Mouse (Mus musculus) CD4-positive, CD25-positive, alpha-beta regulatory T cell (primary cell): Measurements from ENCODE around the gene Olfr609. TPM values are rescaled to one million over a fixed set of nuclear protein-coding genes. Genes with fewer than 3 reads are reported as not detected.

ENCODE experiments used
- polyA plus RNA-seq: library from polyadenylated mRNA; unstranded; fragments of 100-300 nt; shearing (Covaris generic); gene quantifications from one replicate; pipeline ENCODE4 v1.2.1, GENCODE M21; 2017

Olfr609 gene
- polyA plus RNA-seq, result not detected

DNA sequence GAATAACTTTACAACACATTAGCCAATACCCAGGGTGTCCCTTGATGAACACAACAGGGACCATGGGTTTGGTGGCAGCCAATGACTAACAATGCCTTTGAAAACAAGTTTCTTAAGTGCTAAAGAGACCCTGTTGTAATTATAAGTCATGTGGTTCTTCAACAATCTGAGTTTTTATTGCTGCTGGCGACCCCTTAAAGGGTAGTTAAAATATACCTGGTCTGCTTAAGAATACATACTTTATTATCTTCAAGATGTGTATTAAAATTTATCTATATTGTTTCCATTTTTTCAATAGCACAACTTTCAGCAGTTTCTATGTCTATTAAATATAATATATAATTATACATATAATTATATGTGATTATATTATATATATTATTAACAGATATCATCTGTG lies at the start of gene Olfr609:
Gene Olfr609, minus strand, starts transcription at position 101 of the 400 bp plus-strand sequence.

DNA sequence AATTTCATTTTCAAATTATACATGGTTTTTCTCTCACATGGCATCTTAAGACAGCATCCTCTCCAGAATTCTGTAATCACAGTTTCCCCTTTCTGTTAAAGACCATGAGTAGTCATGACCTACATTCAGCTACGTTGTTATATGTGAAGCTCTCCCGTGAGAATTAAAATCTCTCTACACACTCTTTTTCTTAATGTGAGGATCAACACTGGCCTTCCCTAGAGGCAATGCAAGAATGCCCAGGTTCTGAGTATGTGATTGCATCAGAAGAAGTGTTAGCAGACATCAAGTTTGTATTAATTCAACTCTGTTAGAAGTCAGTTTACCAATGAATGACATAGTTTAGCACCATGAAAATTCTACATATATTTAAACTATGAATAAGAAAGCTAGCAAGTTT lies 44.8 kb upstream of the Olfr609 start, which contains the start of gene Olfr612:
Gene Olfr612, minus strand, starts transcription at position 101 of the 400 bp plus-strand sequence.

DNA sequence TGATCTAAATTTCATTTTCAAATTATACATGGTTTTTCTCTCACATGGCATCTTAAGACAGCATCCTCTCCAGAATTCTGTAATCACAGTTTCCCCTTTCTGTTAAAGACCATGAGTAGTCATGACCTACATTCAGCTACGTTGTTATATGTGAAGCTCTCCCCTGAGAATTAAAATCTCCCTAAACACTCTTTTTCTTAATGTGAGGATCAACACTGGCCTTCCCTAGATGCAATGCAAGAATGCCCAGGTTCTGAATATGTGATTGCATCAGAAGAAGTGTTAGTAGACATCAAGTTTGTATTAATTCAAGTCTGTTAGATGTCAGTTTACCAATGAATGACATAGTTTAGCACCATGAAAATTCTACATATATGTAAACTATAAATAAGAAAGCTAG lies 22.9 kb upstream of the Olfr609 start, which contains the start of gene Olfr611:
Gene Olfr611, minus strand, starts transcription at position 101 of the 400 bp plus-strand sequence.

DNA sequence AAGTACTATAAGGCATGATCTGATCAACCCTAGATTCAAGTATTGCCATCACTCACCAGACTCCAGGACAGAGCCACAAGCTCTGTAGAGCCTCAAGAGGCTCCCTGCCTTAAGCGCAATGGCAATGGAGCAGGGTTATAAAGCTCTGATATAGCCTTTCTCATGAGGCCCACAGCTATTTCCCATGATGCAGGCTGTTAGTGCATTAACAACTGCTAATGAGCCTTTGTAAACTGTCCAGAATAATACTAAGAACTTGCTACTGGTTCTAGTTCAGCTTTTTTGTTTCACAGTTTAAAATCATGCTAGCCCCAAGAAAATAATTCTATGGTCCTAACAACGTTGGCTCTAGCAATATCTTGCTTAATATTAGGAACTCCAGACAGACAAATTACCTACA lies 14.2 kb upstream of the Olfr609 start, which contains the start of gene Olfr610:
Gene Olfr610, minus strand, starts transcription at position 101 of the 400 bp plus-strand sequence.

DNA sequence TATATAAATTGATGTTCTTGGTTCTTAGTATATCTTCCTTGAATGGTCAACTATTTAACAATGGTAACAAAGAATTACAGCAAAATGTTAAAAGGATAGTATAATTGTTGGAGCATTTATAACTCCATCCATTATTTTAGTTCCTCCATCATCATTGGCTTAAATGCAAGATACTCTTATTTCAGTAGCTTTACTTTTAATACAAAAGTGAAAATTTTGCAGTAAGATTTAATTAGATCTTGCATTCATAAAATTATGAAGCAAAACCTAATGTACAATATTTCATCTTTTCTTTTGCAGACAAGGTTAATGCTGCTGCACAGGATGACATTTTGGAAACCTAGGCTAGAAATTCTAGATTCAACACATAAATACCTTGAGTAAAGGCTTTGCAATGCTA lies 28.3 kb downstream of the Olfr609 start, which contains the start of gene Olfr608:
Gene Olfr608, plus strand, starts transcription at position 301 of the 400 bp plus-strand sequence.

DNA sequence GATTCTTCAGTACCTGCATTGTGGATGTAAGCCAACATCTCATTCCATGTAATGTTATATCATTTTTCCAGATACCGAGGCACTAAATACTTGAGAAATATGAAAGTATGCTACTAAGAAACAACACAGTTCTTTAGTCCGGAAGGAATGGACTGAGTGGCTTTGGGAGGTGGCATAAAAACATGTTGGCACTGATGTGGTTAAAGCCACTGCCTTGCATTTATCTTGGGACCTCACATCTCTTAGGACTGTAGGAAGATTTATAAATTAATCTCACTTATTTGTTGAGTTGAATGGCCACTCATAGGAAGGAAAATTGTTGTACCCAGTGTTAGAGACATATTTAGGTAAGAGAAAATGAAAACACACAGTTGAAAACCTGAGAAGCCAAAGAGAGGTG lies 49.1 kb downstream of the Olfr609 start, which contains the start of gene Olfr606:
Gene Olfr606, plus strand, starts transcription at position 301 of the 400 bp plus-strand sequence.

DNA sequence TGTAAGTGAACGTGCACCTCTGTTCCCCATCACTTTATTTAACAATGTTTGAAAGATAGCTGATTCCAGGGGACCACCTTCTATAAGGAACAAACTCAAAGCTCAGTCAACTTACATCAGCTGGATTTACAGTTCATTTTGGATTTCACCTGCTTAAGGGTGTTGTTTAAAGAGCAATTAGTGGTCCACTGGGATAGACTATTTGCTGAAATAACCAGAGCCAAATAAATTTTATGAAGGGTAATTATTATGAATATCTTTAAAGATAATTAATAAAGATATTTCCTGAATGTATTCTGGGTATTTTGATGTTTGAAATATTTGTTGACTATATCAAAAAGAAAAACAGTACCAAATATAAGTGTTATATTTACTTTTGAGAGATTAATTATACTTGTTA lies 52.5 kb downstream of the Olfr609 start, which contains the start of gene Olfr605:
Gene Olfr605, minus strand, starts transcription at position 101 of the 400 bp plus-strand sequence.

Other genes starting within 250 kb of the Olfr609 start
- gene Usp17ld, start 245.6 kb downstream of the Olfr609 start, polyA plus RNA-seq, result not detected
- not detected for gene Olfr596, start 192.4 kb downstream of the Olfr609 start, polyA plus RNA-seq
- gene Olfr597, start 181.7 kb downstream of the Olfr609 start, polyA plus RNA-seq, result 0.11 TPM
- gene Olfr598, start 174.5 kb downstream of the Olfr609 start, polyA plus RNA-seq, result not detected
- gene Olfr599, start 162.1 kb downstream of the Olfr609 start, polyA plus RNA-seq, result not detected
- gene Olfr600, start 148.4 kb downstream of the Olfr609 start, polyA plus RNA-seq, result 0.19 TPM
- 0.16 TPM for gene Olfr601, start 135.4 kb downstream of the Olfr609 start, polyA plus RNA-seq
- not detected for gene Olfr603, start 111.9 kb downstream of the Olfr609 start, polyA plus RNA-seq
- not detected for gene Usp17lc, start 83.0 kb downstream of the Olfr609 start, polyA plus RNA-seq
- gene Olfr605, start 52.6 kb downstream of the Olfr609 start, polyA plus RNA-seq, result not detected
- gene Olfr606, start 49.0 kb downstream of the Olfr609 start, polyA plus RNA-seq, result not detected
- 0.07 TPM for gene Olfr607, start 33.9 kb downstream of the Olfr609 start, polyA plus RNA-seq
- gene Olfr608, start 28.2 kb downstream of the Olfr609 start, polyA plus RNA-seq, result not detected
- not detected for gene Olfr610, start 14.1 kb upstream of the Olfr609 start, polyA plus RNA-seq
- gene Olfr611, start 22.8 kb upstream of the Olfr609 start, polyA plus RNA-seq, result not detected
- not detected for gene Olfr612, start 44.7 kb upstream of the Olfr609 start, polyA plus RNA-seq
- not detected for gene Olfr613, start 50.0 kb upstream of the Olfr609 start, polyA plus RNA-seq
- gene Olfr615, start 58.0 kb upstream of the Olfr609 start, polyA plus RNA-seq, result not detected
- gene Olfr616, start 71.1 kb upstream of the Olfr609 start, polyA plus RNA-seq, result not detected
- gene Olfr617, start 75.0 kb upstream of the Olfr609 start, polyA plus RNA-seq, result not detected
- gene Olfr618, start 92.0 kb upstream of the Olfr609 start, polyA plus RNA-seq, result not detected
- not detected for gene Olfr619, start 102.5 kb upstream of the Olfr609 start, polyA plus RNA-seq
- gene Olfr620, start 114.5 kb upstream of the Olfr609 start, polyA plus RNA-seq, result 0.11 TPM
- not detected for gene Olfr622, start 144.6 kb upstream of the Olfr609 start, polyA plus RNA-seq
- not detected for gene Olfr623, start 165.6 kb upstream of the Olfr609 start, polyA plus RNA-seq
- 0.02 TPM for gene Olfr624, start 173.1 kb upstream of the Olfr609 start, polyA plus RNA-seq
- not detected for gene Olfr625-ps1, start 184.7 kb upstream of the Olfr609 start, polyA plus RNA-seq
- not detected for gene Olfr243, start 216.6 kb upstream of the Olfr609 start, polyA plus RNA-seq
- not detected for gene Olfr628, start 232.3 kb upstream of the Olfr609 start, polyA plus RNA-seq
- gene Olfr629, start 246.9 kb upstream of the Olfr609 start, polyA plus RNA-seq, result not detected